Mouse (Mus musculus) ES-Bruce4 (cell line): ENCODE measurements around the gene Dars. TPM values are rescaled to one million over a fixed set of nuclear protein-coding genes. Genes with fewer than 3 reads are reported as not detected.

Experiments used
- H3K27ac ChIP-seq: 2 replicates; pipeline ENCODE4 v1.5.1; 2012; ENCODE audit warnings: low read length, inconsistent platforms; ENCODE audit not compliant: insufficient read depth
- H3K27me3 ChIP-seq: 2 replicates; pipeline ENCODE4 v1.6.1; 2012; ENCODE audit warnings: mild to moderate bottlenecking, low read length, inconsistent platforms; ENCODE audit not compliant: control insufficient read depth, poor library complexity, insufficient read depth, severe bottlenecking
- H3K36me3 ChIP-seq: 2 replicates; pipeline ENCODE4 v1.6.1; 2012; ENCODE audit warnings: inconsistent platforms, mild to moderate bottlenecking, low read length, moderate library complexity; ENCODE audit not compliant: control insufficient read depth, poor library complexity, insufficient read depth, severe bottlenecking
- H3K4me1 ChIP-seq: one replicate; pipeline ENCODE4 v1.8.1; 2011; ENCODE audit warnings: low read length; ENCODE audit not compliant: control insufficient read depth, insufficient read depth
- H3K4me3 ChIP-seq: 2 replicates; pipeline ENCODE4 v1.5.1; 2011; ENCODE audit warnings: low read depth, mild to moderate bottlenecking, low read length
- H3K9ac ChIP-seq: 2 replicates; pipeline ENCODE4 v1.6.1; 2012; ENCODE audit warnings: low read depth, mild to moderate bottlenecking, inconsistent platforms; ENCODE audit not compliant: poor library complexity, severe bottlenecking
- H3K9me3 ChIP-seq: replicated peaks from 2 replicates; pipeline ENCODE4 v1.6.1; 2012; ENCODE audit warnings: mild to moderate bottlenecking, low read length, inconsistent platforms; ENCODE audit not compliant: control insufficient read depth, poor library complexity, insufficient read depth, severe bottlenecking
- CTCF ChIP-seq: IDR thresholded peaks from one replicate; pipeline ENCODE4 v1.8.1; 2011; ENCODE audit warnings: low read depth, low read length
- EP300 ChIP-seq: IDR thresholded peaks from 2 replicates; pipeline ENCODE4 v1.6.1; 2011; ENCODE audit warnings: low read depth, low read length; ENCODE audit not compliant: insufficient read depth
- POLR2A ChIP-seq: IDR thresholded peaks from one replicate; pipeline ENCODE4 v1.8.1; 2011; ENCODE audit warnings: low read length; ENCODE audit not compliant: insufficient read depth
- polyA plus RNA-seq: library from polyadenylated mRNA; stranded (reverse); fragments of >200 nt; gene quantifications from 2 replicates; pipeline ENCODE4 v1.2.4, GENCODE M21; 2011; ENCODE audit warnings: low read depth; ENCODE audit not compliant: missing spikeins, insufficient read depth, insufficient read length

Dars gene
- polyA plus RNA-seq, 1 experiment: 191 TPM

DNA sequence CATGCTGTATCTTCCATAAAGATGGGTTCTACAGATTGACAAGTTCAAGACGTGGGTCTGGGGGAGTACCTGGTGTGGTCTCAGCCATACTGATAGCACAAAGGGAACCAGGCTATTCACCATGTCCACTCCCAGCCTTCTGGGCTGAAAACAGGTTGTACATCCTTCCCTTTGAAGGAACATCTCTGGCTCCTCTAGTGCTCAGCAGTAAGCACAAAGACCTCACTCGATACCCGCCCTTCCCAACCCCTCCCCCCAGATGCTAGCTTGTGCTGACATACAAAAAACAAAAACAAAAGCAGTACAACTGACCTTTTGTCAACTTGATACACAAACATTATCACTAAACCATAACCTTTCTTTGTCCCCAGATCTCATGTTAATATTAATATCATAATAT is 22.5 kb downstream of the Dars start:
- H3K9me3 ChIP-seq: no peaks in the 10 kb centered on the region
- peaks cover 4% of the 10 kb centered on the region for H3K4me1 ChIP-seq
- H3K9ac ChIP-seq: no peak overlapping the region
- H3K4me3 ChIP-seq: no peak overlapping the region
- H3K36me3 ChIP-seq: peaks cover 18% of the 10 kb centered on the region
- no peak for TF ChIP-seq CTCF
- peak; percentile 59; the same call in 1 of the 2 replicates for TF ChIP-seq EP300
- H3K27ac ChIP-seq: no peak overlapping the region
- no peaks in the 10 kb centered on the region for H3K27me3 ChIP-seq

DNA sequence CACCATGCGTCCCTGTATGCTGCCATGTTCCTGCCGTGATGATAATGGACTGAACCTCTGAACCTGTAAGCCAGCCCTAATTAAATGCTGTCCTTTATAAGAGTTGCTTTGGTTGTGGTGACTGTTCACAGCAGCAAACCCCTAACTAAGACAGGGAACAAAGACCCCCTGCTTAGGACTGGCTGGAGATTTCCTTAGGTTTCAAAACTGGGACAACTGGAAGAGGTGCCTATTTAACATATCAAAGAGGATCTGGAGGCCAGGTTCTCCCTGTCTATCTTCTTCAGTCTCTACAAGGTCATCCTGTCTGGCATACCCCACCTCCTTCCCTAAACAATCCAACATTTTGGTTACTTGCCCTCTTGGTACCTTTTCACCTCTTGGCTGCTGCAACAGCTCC is 24.8 kb downstream of the Dars start:
- no peaks in the 10 kb centered on the region for H3K9me3 ChIP-seq

DNA sequence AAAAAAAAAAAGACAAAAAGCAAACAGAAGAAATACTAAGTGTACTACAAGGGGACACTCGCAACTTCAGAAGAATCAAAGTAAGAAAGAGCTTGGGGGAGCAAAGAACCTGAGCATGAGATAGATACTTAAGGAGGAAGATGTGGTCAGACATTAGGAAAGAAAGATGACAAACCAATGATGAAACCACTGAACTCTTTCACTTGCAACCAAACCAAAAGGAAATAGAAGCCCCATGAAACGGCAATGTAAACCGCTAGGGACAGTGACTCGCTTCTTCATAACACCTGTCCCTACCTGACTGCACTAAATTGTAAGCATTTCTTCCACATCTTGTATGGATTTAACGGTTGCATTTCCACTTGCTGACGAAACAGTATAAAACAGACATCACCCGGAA is 30.7 kb downstream of the Dars start:
- Histone ChIP-seq H3K9ac (no peak overlapping the region), H3K27ac (no peak overlapping the region), H3K4me1 (no peaks in the 10 kb centered on the region), H3K36me3 (peaks cover 40% of the 10 kb centered on the region), H3K4me3 (no peak overlapping the region), H3K27me3 (no peaks in the 10 kb centered on the region), H3K9me3 (no peaks in the 10 kb centered on the region)
- no peak for TF ChIP-seq CTCF
- TF ChIP-seq EP300: no peak
- TF ChIP-seq POLR2A: no peak

More for the DNA sequence above, 24.8 kb downstream of the Dars start:
- Histone ChIP-seq H3K36me3 (peaks cover 22% of the 10 kb centered on the region), H3K4me3 (no peak overlapping the region), H3K27me3 (no peaks in the 10 kb centered on the region), H3K4me1 (peaks cover 2% of the 10 kb centered on the region), H3K27ac (no peak overlapping the region), H3K9ac (no peak overlapping the region)
- TF ChIP-seq POLR2A (no peak), CTCF (no peak), EP300 (0 out of 2 replicates have a peak, but pooled peaks have one; percentile 40)

DNA sequence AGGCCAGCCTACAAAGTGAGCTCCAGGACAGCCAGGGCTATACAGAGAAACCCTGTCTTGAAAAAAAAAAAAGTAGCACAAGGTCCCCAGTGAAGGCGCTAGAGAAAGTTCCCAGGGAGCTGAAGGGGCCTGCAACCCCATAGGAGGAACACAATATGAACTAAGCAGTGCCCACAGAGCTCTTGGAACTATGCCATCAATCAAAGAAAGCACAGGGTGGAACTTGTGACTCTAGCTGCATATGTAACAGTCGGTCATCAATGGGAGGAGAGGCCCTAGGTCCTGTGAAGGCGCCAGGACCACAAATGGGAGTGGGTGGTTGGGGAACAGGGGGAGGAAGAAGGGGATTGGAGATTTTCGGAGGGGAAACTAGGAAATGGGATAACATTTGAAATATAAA is 40.3 kb downstream of the Dars start:
- Histone ChIP-seq H3K4me1 (no peaks in the 10 kb centered on the region), H3K36me3 (peaks cover 20% of the 10 kb centered on the region), H3K4me3 (no peak overlapping the region), H3K27ac (no peak overlapping the region), H3K9me3 (no peaks in the 10 kb centered on the region), H3K9ac (no peak overlapping the region), H3K27me3 (no peaks in the 10 kb centered on the region)
- TF ChIP-seq CTCF (no peak), EP300 (no peak), POLR2A (no peak)

DNA sequence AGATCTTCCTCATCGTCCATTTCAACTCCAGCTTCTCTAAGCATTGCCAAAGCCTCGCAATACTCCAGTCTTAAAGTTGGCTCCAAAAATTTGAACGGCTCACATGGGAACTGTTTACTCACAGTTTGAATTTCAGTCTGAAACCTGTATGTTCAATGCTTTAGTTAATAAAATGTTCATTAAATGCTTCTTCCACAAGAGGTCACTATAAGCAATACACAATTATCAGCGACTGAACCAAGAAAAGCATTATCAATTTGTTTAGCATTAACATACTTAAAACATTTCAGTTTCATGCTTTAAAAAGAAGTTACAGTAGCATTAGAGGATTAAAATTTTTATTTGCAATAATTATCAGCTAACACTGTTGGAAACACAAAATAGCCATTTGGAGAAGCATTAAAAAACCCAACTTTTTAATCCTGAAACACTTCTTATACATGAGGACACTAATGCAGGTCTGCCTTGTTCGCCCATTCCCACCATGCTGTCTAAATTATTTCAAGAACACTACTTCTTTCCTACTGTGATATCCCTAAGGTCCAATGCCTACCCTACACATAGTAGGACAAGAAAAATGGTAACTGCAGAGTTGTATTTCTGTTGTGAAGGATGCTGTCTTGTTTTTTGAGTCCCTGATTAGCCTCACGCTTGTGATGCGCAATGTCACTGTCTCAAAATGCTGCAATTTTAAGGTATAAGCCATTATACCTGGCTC is 44.9 kb downstream of the Dars start:
- H3K9ac ChIP-seq: no peak overlapping the region
- H3K4me3 ChIP-seq: no peak overlapping the region
- no peaks in the 10 kb centered on the region for H3K27me3 ChIP-seq
- H3K27ac ChIP-seq: no peak overlapping the region
- no peaks in the 10 kb centered on the region for H3K9me3 ChIP-seq
- TF ChIP-seq CTCF: no peak
- no peak for TF ChIP-seq EP300
- TF ChIP-seq POLR2A: no peak
- H3K36me3 ChIP-seq: peaks cover 19% of the 10 kb centered on the region
- no peaks in the 10 kb centered on the region for H3K4me1 ChIP-seq

DNA sequence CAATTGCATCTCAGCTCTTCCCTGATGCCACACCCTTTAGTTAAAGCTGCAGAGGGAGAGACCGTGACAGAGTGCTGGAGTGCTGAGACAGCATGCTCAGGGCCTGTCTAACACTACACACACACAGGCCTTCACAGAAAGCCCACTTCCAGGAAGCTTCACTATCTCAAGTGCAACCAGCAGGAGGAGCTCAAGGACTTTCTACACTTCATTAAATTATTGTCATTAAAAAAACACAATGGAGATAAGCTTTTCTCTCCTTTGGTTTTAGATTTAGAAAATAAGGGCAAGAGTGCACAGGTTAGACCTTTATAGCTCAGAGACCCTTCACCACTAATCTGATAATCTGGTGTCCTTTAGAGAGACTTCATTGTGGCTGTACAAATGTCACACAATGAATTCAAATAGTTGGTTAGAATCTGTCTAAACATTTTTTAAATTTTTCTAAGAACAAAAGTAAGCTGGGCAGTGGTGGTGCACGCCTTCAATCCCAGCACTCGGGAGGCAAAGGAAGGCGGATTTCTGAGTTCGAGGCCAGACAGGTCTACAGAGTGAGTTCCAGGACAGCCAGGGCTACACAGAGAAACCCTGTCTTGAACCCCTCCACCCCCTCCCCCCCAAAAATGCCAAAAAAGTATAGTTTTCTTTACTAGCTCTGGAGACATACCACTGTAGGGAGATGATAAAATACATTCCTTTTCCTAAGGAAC is 48.3 kb downstream of the Dars start:
- no peaks in the 10 kb centered on the region for H3K4me1 ChIP-seq
- no peak overlapping the region for H3K9ac ChIP-seq
- no peak overlapping the region for H3K4me3 ChIP-seq
- no peaks in the 10 kb centered on the region for H3K27me3 ChIP-seq
- peaks cover 25% of the 10 kb centered on the region for H3K36me3 ChIP-seq
- TF ChIP-seq EP300 (no peak), CTCF (no peak), POLR2A (no peak)
- H3K9me3 ChIP-seq: no peaks in the 10 kb centered on the region
- no peak overlapping the region for H3K27ac ChIP-seq
